Mouse (Mus musculus): ENCODE results near the gene Tet3. TPM values are rescaled to one million over a fixed set of nuclear protein-coding genes. Genes with fewer than 3 reads are reported as not detected.

Tet3 gene
- total RNA-seq, 1 experiment from 2014 or later = 13.4 TPM

GRCm38 (mm10) chr6:83427512-83427911 is 31.4 kb downstream of the Tet3 start:
- no peak for ATAC-seq (replicated peaks in 1 of 2; ENCODE audit: insufficient read depth in 1 of 2, low FRiP score in 2 of 2, low TSS enrichment in 1 of 2, low read depth in 1 of 2, poor library complexity in 2 of 2, severe bottlenecking in 2 of 2)

GRCm38 (mm10) chr6:83426576-83426975 is 32.3 kb downstream of the Tet3 start:
- no peak for ATAC-seq (replicated peaks in 1 of 2; ENCODE audit: insufficient read depth in 1 of 2, low FRiP score in 2 of 2, low TSS enrichment in 1 of 2, low read depth in 1 of 2, poor library complexity in 2 of 2, severe bottlenecking in 2 of 2)

GRCm38 (mm10) chr6:83424053-83424404 is 34.9 kb downstream of the Tet3 start:
- ATAC-seq (replicated peaks in 1 of 2; ENCODE audit: insufficient read depth in 1 of 2, low FRiP score in 2 of 2, low TSS enrichment in 1 of 2, low read depth in 1 of 2, poor library complexity in 2 of 2, severe bottlenecking in 2 of 2) = no peak

- no peak for ATAC-seq (replicated peaks in 1 of 2; ENCODE audit: insufficient read depth in 1 of 2, low FRiP score in 2 of 2, low TSS enrichment in 1 of 2, low read depth in 1 of 2, poor library complexity in 2 of 2, severe bottlenecking in 2 of 2)
Observed at GRCm38 (mm10) chr6:83423400-83424052, 35.4 kb downstream of the Tet3 start.

GRCm38 (mm10) chr6:83421866-83422649 is 36.8 kb downstream of the Tet3 start:
- no peak for ATAC-seq (replicated peaks in 1 of 2; ENCODE audit: insufficient read depth in 1 of 2, low FRiP score in 2 of 2, low TSS enrichment in 1 of 2, low read depth in 1 of 2, poor library complexity in 2 of 2, severe bottlenecking in 2 of 2)

GRCm38 (mm10) chr6:83419516-83419915 is 39.4 kb downstream of the Tet3 start:
- ATAC-seq (replicated peaks in 1 of 2; ENCODE audit: insufficient read depth in 1 of 2, low FRiP score in 2 of 2, low TSS enrichment in 1 of 2, low read depth in 1 of 2, poor library complexity in 2 of 2, severe bottlenecking in 2 of 2) = no peak

- ATAC-seq (replicated peaks in 1 of 2; ENCODE audit: insufficient read depth in 1 of 2, low FRiP score in 2 of 2, low TSS enrichment in 1 of 2, low read depth in 1 of 2, poor library complexity in 2 of 2, severe bottlenecking in 2 of 2) = no peak
Observed at GRCm38 (mm10) chr6:83417531-83417930, 41.4 kb downstream of the Tet3 start.

- ATAC-seq (replicated peaks in 1 of 2; ENCODE audit: insufficient read depth in 1 of 2, low FRiP score in 2 of 2, low TSS enrichment in 1 of 2, low read depth in 1 of 2, poor library complexity in 2 of 2, severe bottlenecking in 2 of 2) = no peak
Observed at GRCm38 (mm10) chr6:83417104-83417502, 41.8 kb downstream of the Tet3 start.

GRCm38 (mm10) chr6:83416261-83417103 is 42.4 kb downstream of the Tet3 start:
- ATAC-seq (replicated peaks in 1 of 2; ENCODE audit: insufficient read depth in 1 of 2, low FRiP score in 2 of 2, low TSS enrichment in 1 of 2, low read depth in 1 of 2, poor library complexity in 2 of 2, severe bottlenecking in 2 of 2) = peak; percentile 36 to 46; a peak in 3 of 4 replicates

GRCm38 (mm10) chr6:83415356-83415940 is 43.4 kb downstream of the Tet3 start:
- ATAC-seq (replicated peaks in 1 of 2; ENCODE audit: insufficient read depth in 1 of 2, low FRiP score in 2 of 2, low TSS enrichment in 1 of 2, low read depth in 1 of 2, poor library complexity in 2 of 2, severe bottlenecking in 2 of 2) = no peak

- ATAC-seq (replicated peaks in 1 of 2; ENCODE audit: insufficient read depth in 1 of 2, low FRiP score in 2 of 2, low TSS enrichment in 1 of 2, low read depth in 1 of 2, poor library complexity in 2 of 2, severe bottlenecking in 2 of 2) = no peak
Observed at GRCm38 (mm10) chr6:83414601-83415355, 44.1 kb downstream of the Tet3 start.

- no peak for ATAC-seq (replicated peaks in 1 of 2; ENCODE audit: insufficient read depth in 1 of 2, low FRiP score in 2 of 2, low TSS enrichment in 1 of 2, low read depth in 1 of 2, poor library complexity in 2 of 2, severe bottlenecking in 2 of 2)
Observed at GRCm38 (mm10) chr6:83413686-83414085, 45.2 kb downstream of the Tet3 start.

GRCm38 (mm10) chr6:83412854-83413401 is 46.0 kb downstream of the Tet3 start:
- ATAC-seq (replicated peaks in 1 of 2; ENCODE audit: insufficient read depth in 1 of 2, low FRiP score in 2 of 2, low TSS enrichment in 1 of 2, low read depth in 1 of 2, poor library complexity in 2 of 2, severe bottlenecking in 2 of 2) = peak; percentile 49 to 57

- no peak for ATAC-seq (replicated peaks in 1 of 2; ENCODE audit: insufficient read depth in 1 of 2, low FRiP score in 2 of 2, low TSS enrichment in 1 of 2, low read depth in 1 of 2, poor library complexity in 2 of 2, severe bottlenecking in 2 of 2)
Observed at GRCm38 (mm10) chr6:83412362-83412853, 46.5 kb downstream of the Tet3 start.

- ATAC-seq (replicated peaks in 1 of 2; ENCODE audit: insufficient read depth in 1 of 2, low FRiP score in 2 of 2, low TSS enrichment in 1 of 2, low read depth in 1 of 2, poor library complexity in 2 of 2, severe bottlenecking in 2 of 2) = no peak
Observed at GRCm38 (mm10) chr6:83411635-83412361, 47.1 kb downstream of the Tet3 start.

- ATAC-seq (replicated peaks in 1 of 2; ENCODE audit: insufficient read depth in 1 of 2, low FRiP score in 2 of 2, low TSS enrichment in 1 of 2, low read depth in 1 of 2, poor library complexity in 2 of 2, severe bottlenecking in 2 of 2) = peak; percentile 56 to 57
Observed at GRCm38 (mm10) chr6:83410046-83410706, 48.7 kb downstream of the Tet3 start.

All from hematopoietic stem cell, adult 5-6 weeks (primary cell).